Mouse (Mus musculus): ENCODE data around the gene Rbfox2. TPM values are rescaled to one million over a fixed set of nuclear protein-coding genes. Genes with fewer than 3 reads are reported as not detected.

The Rbfox2 gene
- total RNA-seq (2023; ENCODE audit: inconsistent age): 0.35 TPM in 1 of 4 replicates, not detected in the others

DNA sequence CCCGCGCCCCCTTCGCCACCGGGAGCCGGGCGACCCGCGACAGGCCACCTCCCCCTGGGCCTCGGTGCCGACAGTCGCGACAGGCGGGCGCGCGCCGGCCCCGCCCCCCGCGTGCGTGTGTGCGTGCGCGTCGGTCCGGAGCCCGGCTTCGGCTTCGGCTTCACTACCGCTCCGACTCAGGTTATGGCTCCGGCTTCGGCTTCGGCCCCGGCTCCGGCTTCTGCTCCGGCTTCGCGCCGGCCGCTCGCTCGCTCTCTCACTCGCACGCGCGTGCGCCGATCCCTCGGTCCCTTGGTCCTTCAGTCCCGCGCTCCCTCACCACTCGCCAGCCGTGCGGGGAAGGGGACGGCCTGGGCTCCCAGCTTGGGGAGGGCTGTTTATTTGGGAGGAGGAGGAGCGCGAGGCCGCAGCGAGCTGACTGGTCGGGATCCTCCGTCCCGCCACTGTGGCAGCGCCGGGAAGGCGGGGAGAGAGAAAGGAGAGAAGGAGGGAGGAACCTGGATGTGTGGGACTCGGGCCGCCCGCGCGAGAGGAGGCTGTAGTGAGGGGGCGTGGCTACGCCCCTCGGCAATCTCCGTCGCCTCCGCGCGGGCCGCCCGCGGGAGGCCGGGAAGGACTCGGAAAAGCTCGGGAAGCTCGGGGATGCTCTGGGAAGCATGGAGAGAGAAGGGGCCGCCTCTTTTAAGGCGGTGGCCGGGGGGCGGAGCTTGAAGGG lies at the start of gene Rbfox2:
Gene Rbfox2, minus strand, starts transcription at position 458 of the 715 bp plus-strand sequence.

GRCm38 (mm10) chr15:77050570-77050969 lies 256.2 kb downstream of the Rbfox2 start, which contains the start of gene Mb:
Gene Mb, minus strand, starts transcription at chr15:77050670.

GRCm38 (mm10) chr15:77044597-77045320 lies 262.0 kb downstream of the Rbfox2 start, which contains the start of gene Apol6:
Gene Apol6, plus strand, starts transcription at chr15:77044729.

Other genes with a start within 250 kb of the Rbfox2 start
- not detected in 4 replicates for gene Apol7a, start 92.1 kb upstream of the Rbfox2 start, total RNA-seq (2023; ENCODE audit: inconsistent age)
- gene Apol9a, start 104.1 kb upstream of the Rbfox2 start, total RNA-seq (2023; ENCODE audit: inconsistent age): not detected in 4 replicates
- gene Apol7b, start 140.5 kb upstream of the Rbfox2 start, total RNA-seq (2023; ENCODE audit: inconsistent age): 0.22 TPM in 1 of 4 replicates, not detected in the others
- gene Apol10a, start 170.0 kb upstream of the Rbfox2 start, total RNA-seq (2023; ENCODE audit: inconsistent age): not detected in 4 replicates
- gene Apol11a, start 201.3 kb upstream of the Rbfox2 start, total RNA-seq (2023; ENCODE audit: inconsistent age): not detected in 4 replicates
- 0.57 to 5.0 TPM (median 0.74 TPM) in 4 replicates for gene Apol7c, start 226.3 kb upstream of the Rbfox2 start, total RNA-seq (2023; ENCODE audit: inconsistent age)

Data from B cell, adult (primary cell).